Mouse (Mus musculus): ENCODE data around the gene Fbxw8. TPM values are rescaled to one million over a fixed set of nuclear protein-coding genes. Genes with fewer than 3 reads are reported as not detected.
A peak's percentile ranks its signal among the peaks of the same experiment; 100 is the strongest.

Gene Fbxw8
- polyA plus RNA-seq, 1 experiment = 37.1 TPM

GRCm38 (mm10) chr5:118067572-118067971, 87.7 kb downstream of the Fbxw8 start:
- Histone ChIP-seq H3K27me3 (ENCODE audit: control insufficient read depth, insufficient read depth, low read length, poor library complexity, severe bottlenecking) (no peaks in the 10 kb centered on the region), H3K4me1 (ENCODE audit: control insufficient read depth, insufficient read depth, low read length) (no peaks in the 10 kb centered on the region), H3K36me3 (ENCODE audit: control insufficient read depth, insufficient read depth, low read length, poor library complexity, severe bottlenecking) (no peaks in the 10 kb centered on the region), H3K9ac (ENCODE audit: low read depth, poor library complexity, severe bottlenecking) (no peak overlapping the region), H3K4me3 (ENCODE audit: low read depth, low read length) (no peak overlapping the region), H3K9me3 (replicated peaks; ENCODE audit: control insufficient read depth, insufficient read depth, low read length, poor library complexity, severe bottlenecking) (no peaks in the 10 kb centered on the region), H3K27ac (ENCODE audit: insufficient read depth, low read length) (no peak overlapping the region)
- TF ChIP-seq CTCF (IDR thresholded peaks at IDR 0.05; ENCODE audit: low read depth, low read length) (no peak), EP300 (IDR thresholded peaks at IDR 0.05; ENCODE audit: insufficient read depth, low read depth, low read length) (no peak), POLR2A (IDR thresholded peaks at IDR 0.05; ENCODE audit: insufficient read depth, low read length) (no peak)

GRCm38 (mm10) chr5:118066828-118067227, 88.4 kb downstream of the Fbxw8 start:
- no peak overlapping the region for H3K4me3 ChIP-seq (ENCODE audit: low read depth, low read length)

GRCm38 (mm10) chr5:118065516-118066255, 89.6 kb downstream of the Fbxw8 start:
- Histone ChIP-seq H3K27ac (ENCODE audit: insufficient read depth, low read length) (no peak overlapping the region), H3K36me3 (ENCODE audit: control insufficient read depth, insufficient read depth, low read length, poor library complexity, severe bottlenecking) (no peaks in the 10 kb centered on the region), H3K4me3 (ENCODE audit: low read depth, low read length) (no peak overlapping the region), H3K9ac (ENCODE audit: low read depth, poor library complexity, severe bottlenecking) (no peak overlapping the region), H3K4me1 (ENCODE audit: control insufficient read depth, insufficient read depth, low read length) (no peaks in the 10 kb centered on the region), H3K9me3 (replicated peaks; ENCODE audit: control insufficient read depth, insufficient read depth, low read length, poor library complexity, severe bottlenecking) (no peaks in the 10 kb centered on the region), H3K27me3 (ENCODE audit: control insufficient read depth, insufficient read depth, low read length, poor library complexity, severe bottlenecking) (no peaks in the 10 kb centered on the region)
- no peak for TF ChIP-seq CTCF (IDR thresholded peaks at IDR 0.05; ENCODE audit: low read depth, low read length)
- TF ChIP-seq POLR2A (IDR thresholded peaks at IDR 0.05; ENCODE audit: insufficient read depth, low read length) = no peak
- no peak for TF ChIP-seq EP300 (IDR thresholded peaks at IDR 0.05; ENCODE audit: insufficient read depth, low read depth, low read length)

More at GRCm38 (mm10) chr5:118066828-118067227, 88.4 kb downstream of the Fbxw8 start:
- H3K9me3 ChIP-seq (replicated peaks; ENCODE audit: control insufficient read depth, insufficient read depth, low read length, poor library complexity, severe bottlenecking) = no peaks in the 10 kb centered on the region
- H3K27ac ChIP-seq (ENCODE audit: insufficient read depth, low read length) = no peak overlapping the region
- H3K27me3 ChIP-seq (ENCODE audit: control insufficient read depth, insufficient read depth, low read length, poor library complexity, severe bottlenecking) = no peaks in the 10 kb centered on the region
- TF ChIP-seq CTCF (IDR thresholded peaks at IDR 0.05; ENCODE audit: low read depth, low read length) (peak; percentile 93), EP300 (IDR thresholded peaks at IDR 0.05; ENCODE audit: insufficient read depth, low read depth, low read length) (0 out of 2 replicates have a peak, but pooled peaks have one; percentile 25), POLR2A (IDR thresholded peaks at IDR 0.05; ENCODE audit: insufficient read depth, low read length) (no peak)
- no peak overlapping the region for H3K9ac ChIP-seq (ENCODE audit: low read depth, poor library complexity, severe bottlenecking)
- no peaks in the 10 kb centered on the region for H3K36me3 ChIP-seq (ENCODE audit: control insufficient read depth, insufficient read depth, low read length, poor library complexity, severe bottlenecking)
- no peaks in the 10 kb centered on the region for H3K4me1 ChIP-seq (ENCODE audit: control insufficient read depth, insufficient read depth, low read length)

- H3K4me3 ChIP-seq (ENCODE audit: low read depth, low read length) = no peak overlapping the region
- H3K27me3 ChIP-seq (ENCODE audit: control insufficient read depth, insufficient read depth, low read length, poor library complexity, severe bottlenecking) = no peaks in the 10 kb centered on the region
- no peak overlapping the region for H3K27ac ChIP-seq (ENCODE audit: insufficient read depth, low read length)
- H3K9ac ChIP-seq (ENCODE audit: low read depth, poor library complexity, severe bottlenecking) = no peak overlapping the region
- no peaks in the 10 kb centered on the region for H3K9me3 ChIP-seq (replicated peaks; ENCODE audit: control insufficient read depth, insufficient read depth, low read length, poor library complexity, severe bottlenecking)
- TF ChIP-seq EP300 (IDR thresholded peaks at IDR 0.05; ENCODE audit: insufficient read depth, low read depth, low read length) = no peak
- no peak for TF ChIP-seq CTCF (IDR thresholded peaks at IDR 0.05; ENCODE audit: low read depth, low read length)
- no peak for TF ChIP-seq POLR2A (IDR thresholded peaks at IDR 0.05; ENCODE audit: insufficient read depth, low read length)
- no peaks in the 10 kb centered on the region for H3K4me1 ChIP-seq (ENCODE audit: control insufficient read depth, insufficient read depth, low read length)
- H3K36me3 ChIP-seq (ENCODE audit: control insufficient read depth, insufficient read depth, low read length, poor library complexity, severe bottlenecking) = no peaks in the 10 kb centered on the region
Measured at GRCm38 (mm10) chr5:118064284-118064901, 90.9 kb downstream of the Fbxw8 start.

GRCm38 (mm10) chr5:118063181-118063621, 92.1 kb downstream of the Fbxw8 start:
- TF ChIP-seq CTCF (IDR thresholded peaks at IDR 0.05; ENCODE audit: low read depth, low read length) (no peak), POLR2A (IDR thresholded peaks at IDR 0.05; ENCODE audit: insufficient read depth, low read length) (no peak)
- Histone ChIP-seq H3K27me3 (ENCODE audit: control insufficient read depth, insufficient read depth, low read length, poor library complexity, severe bottlenecking) (no peaks in the 10 kb centered on the region), H3K27ac (ENCODE audit: insufficient read depth, low read length) (no peak overlapping the region), H3K4me1 (ENCODE audit: control insufficient read depth, insufficient read depth, low read length) (no peaks in the 10 kb centered on the region), H3K9me3 (replicated peaks; ENCODE audit: control insufficient read depth, insufficient read depth, low read length, poor library complexity, severe bottlenecking) (no peaks in the 10 kb centered on the region), H3K9ac (ENCODE audit: low read depth, poor library complexity, severe bottlenecking) (no peak overlapping the region), H3K4me3 (ENCODE audit: low read depth, low read length) (no peak overlapping the region), H3K36me3 (ENCODE audit: control insufficient read depth, insufficient read depth, low read length, poor library complexity, severe bottlenecking) (no peaks in the 10 kb centered on the region)

- Histone ChIP-seq H3K9ac (ENCODE audit: low read depth, poor library complexity, severe bottlenecking) (no peak overlapping the region), H3K4me1 (ENCODE audit: control insufficient read depth, insufficient read depth, low read length) (no peaks in the 10 kb centered on the region), H3K27ac (ENCODE audit: insufficient read depth, low read length) (no peak overlapping the region), H3K9me3 (replicated peaks; ENCODE audit: control insufficient read depth, insufficient read depth, low read length, poor library complexity, severe bottlenecking) (no peaks in the 10 kb centered on the region), H3K4me3 (ENCODE audit: low read depth, low read length) (no peak overlapping the region), H3K27me3 (ENCODE audit: control insufficient read depth, insufficient read depth, low read length, poor library complexity, severe bottlenecking) (no peaks in the 10 kb centered on the region), H3K36me3 (ENCODE audit: control insufficient read depth, insufficient read depth, low read length, poor library complexity, severe bottlenecking) (no peaks in the 10 kb centered on the region)
- TF ChIP-seq CTCF (IDR thresholded peaks at IDR 0.05; ENCODE audit: low read depth, low read length) (no peak), POLR2A (IDR thresholded peaks at IDR 0.05; ENCODE audit: insufficient read depth, low read length) (no peak), EP300 (IDR thresholded peaks at IDR 0.05; ENCODE audit: insufficient read depth, low read depth, low read length) (no peak)
Measured at GRCm38 (mm10) chr5:118061391-118061790, 93.9 kb downstream of the Fbxw8 start.
